Mouse (Mus musculus) central nervous system, embryonic 14 days (tissue): Measurements from ENCODE around the gene Olfr420. TPM values are rescaled to one million over a fixed set of nuclear protein-coding genes. Genes with fewer than 3 reads are reported as not detected.

ENCODE experiments used
- polyA plus RNA-seq: library from polyadenylated mRNA; depleted of rRNA; stranded (reverse); fragments of >200 nt; gene quantifications from 2 replicates; pipeline ENCODE4 v1.2.3, GENCODE M21; 2012; rRNA removed

The Olfr420 gene
- not detected in 2 replicates for polyA plus RNA-seq

DNA sequence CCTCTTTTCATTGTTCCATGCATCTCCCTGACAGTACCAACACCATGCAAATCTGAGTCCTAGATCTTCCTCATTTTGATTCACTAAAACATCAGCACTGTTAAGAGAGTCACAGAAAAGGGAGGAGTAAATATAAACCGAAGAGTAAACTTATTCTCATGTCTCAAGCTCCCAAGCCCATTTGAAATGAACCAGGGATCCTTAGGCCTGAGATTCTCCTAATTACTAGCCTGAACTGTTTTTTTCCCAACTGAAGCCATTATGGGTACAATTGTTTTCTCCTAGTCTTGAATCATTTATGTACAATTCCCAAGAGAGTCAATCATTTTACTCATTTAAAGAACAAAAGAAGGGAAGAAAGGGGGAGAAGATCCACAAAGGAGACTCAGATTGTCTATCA lies at the start of gene Olfr420:
TSS of gene Olfr420 (plus strand) at position 301 of the 400 bp plus-strand sequence.

DNA sequence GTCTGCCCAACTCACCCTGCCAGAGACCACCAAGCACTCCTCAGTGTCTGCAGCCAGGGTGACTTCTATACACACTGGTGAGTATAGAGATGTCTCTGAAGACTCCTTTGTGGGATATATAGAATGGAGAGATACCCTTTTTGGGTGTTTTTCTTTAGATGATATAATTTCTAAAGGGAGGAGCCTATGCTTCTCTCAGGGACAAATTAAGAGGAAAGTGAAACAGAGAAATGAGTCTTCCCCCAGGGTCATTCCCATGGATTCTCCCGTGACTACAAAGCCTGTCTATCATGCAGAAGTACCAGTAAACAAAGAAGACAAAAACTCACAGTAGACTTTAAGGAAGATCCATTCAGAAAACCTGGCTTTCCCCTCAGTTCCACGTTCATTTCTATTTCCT lies 34.4 kb upstream of the Olfr420 start, which contains the start of gene Olfr231:
TSS of gene Olfr231 (minus strand) at position 101 of the 400 bp plus-strand sequence.

DNA sequence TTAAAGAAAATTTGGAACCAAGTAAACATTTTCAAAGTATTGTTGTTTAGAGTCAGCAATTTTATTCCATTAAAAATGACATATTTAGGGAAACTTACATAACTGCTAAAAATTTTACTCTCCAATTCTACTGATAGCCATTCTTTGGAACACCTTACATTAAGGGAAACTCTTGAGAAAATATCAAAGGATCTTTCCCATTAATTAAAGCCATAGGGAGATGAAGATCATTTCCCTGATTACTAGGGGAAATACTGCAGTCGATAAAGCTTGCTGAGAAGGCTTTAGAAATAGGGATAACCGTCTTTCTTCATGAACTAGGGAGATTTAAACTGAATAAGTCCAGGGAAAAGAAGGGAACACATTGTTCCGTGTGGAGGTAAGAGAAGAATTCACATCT lies 24.2 kb upstream of the Olfr420 start, which contains the start of gene Olfr424:
TSS of gene Olfr424 (plus strand) at position 301 of the 400 bp plus-strand sequence.

DNA sequence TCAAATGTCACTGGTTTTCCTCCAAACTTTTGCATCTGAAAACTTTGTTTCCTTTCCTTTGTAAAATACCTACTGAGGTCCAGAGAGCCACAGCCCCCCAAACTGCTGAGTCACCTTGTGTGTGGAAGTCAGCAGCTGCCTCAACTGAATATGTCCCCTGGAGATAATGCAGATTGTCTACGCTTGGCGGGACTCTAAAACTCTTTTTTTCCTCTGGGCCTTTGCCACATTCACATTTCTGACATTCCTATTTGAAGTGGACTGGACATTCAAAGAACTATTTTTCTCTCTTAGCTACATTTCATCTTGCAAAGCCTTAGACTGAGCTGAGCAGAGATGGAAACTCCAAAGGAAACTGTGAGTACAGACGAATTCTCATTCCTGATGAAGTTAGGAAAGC lies 17.2 kb downstream of the Olfr420 start, which contains the start of gene Spta1:
TSS of gene Spta1 (plus strand) at position 172 of the 400 bp plus-strand sequence.

Other genes with a start within 250 kb of the Olfr420 start
- gene Ifi211, start 242.6 kb upstream of the Olfr420 start, polyA plus RNA-seq, result 1.7 and 2.5 TPM in 2 replicates
- gene Mndal, start 213.1 kb upstream of the Olfr420 start, polyA plus RNA-seq, result 2.3 TPM in 2 replicates
- 1.8 and 2.2 TPM in 2 replicates for gene Ifi203, start 213.0 kb upstream of the Olfr420 start, polyA plus RNA-seq
- 0.08 TPM in 1 of 2 replicates, not detected in the other for gene Ifi202b, start 172.9 kb upstream of the Olfr420 start, polyA plus RNA-seq
- 0.90 and 1.9 TPM in 2 replicates for gene Ifi205, start 123.8 kb upstream of the Olfr420 start, polyA plus RNA-seq
- not detected in 2 replicates for gene Olfr433, start 114.9 kb upstream of the Olfr420 start, polyA plus RNA-seq
- not detected in 2 replicates for gene Olfr432, start 106.4 kb upstream of the Olfr420 start, polyA plus RNA-seq
- not detected in 2 replicates for gene Olfr430, start 89.0 kb upstream of the Olfr420 start, polyA plus RNA-seq
- not detected in 2 replicates for gene Olfr429, start 71.3 kb upstream of the Olfr420 start, polyA plus RNA-seq
- not detected in 2 replicates for gene Olfr427, start 58.7 kb upstream of the Olfr420 start, polyA plus RNA-seq
- not detected in 2 replicates for gene Olfr231, start 34.5 kb upstream of the Olfr420 start, polyA plus RNA-seq
- not detected in 2 replicates for gene Olfr424, start 24.1 kb upstream of the Olfr420 start, polyA plus RNA-seq
- gene Spta1, start 17.1 kb downstream of the Olfr420 start, polyA plus RNA-seq, result 0.07 and 0.13 TPM in 2 replicates
- gene Olfr419, start 96.4 kb downstream of the Olfr420 start, polyA plus RNA-seq, result not detected in 2 replicates
- not detected in 2 replicates for gene Mptx1, start 174.9 kb downstream of the Olfr420 start, polyA plus RNA-seq
- gene Olfr417, start 209.5 kb downstream of the Olfr420 start, polyA plus RNA-seq, result not detected in 2 replicates
- gene Olfr248, start 235.4 kb downstream of the Olfr420 start, polyA plus RNA-seq, result not detected in 2 replicates